Mouse (Mus musculus) liver, embryonic 13.5 days (tissue): ENCODE data around the gene Tpst2. TPM values are rescaled to one million over a fixed set of nuclear protein-coding genes. Genes with fewer than 3 reads are reported as not detected.
A peak's percentile ranks its signal among the peaks of the same experiment; 100 is the strongest.

Experiments
- ATAC-seq: fragments of 200-750 bp; cut with Nextera tagmentation; 2 replicates; pipeline ENCODE4 v1.8.0; 2017; ENCODE audit warnings: low read depth, mild to moderate bottlenecking, moderate number of reproducible peaks, moderate library complexity
- DNase-seq: peaks from one replicate; pipeline ENCODE4 v3.0.0; 2022
- H3K27ac ChIP-seq: fragments of 300-500 bp; sonication (generic); 2 replicates; pipeline ENCODE4 v1.5.1; 2015; ENCODE audit warnings: moderate library complexity, mild to moderate bottlenecking, inconsistent platforms
- H3K27me3 ChIP-seq: fragments of 300-500 bp; sonication (generic); 2 replicates; pipeline ENCODE4 v1.6.1; 2015; ENCODE audit warnings: mild to moderate bottlenecking, inconsistent platforms
- H3K36me3 ChIP-seq: fragments of 300-500 bp; sonication (generic); 2 replicates; pipeline ENCODE4 v1.6.1; 2015; ENCODE audit warnings: mild to moderate bottlenecking, inconsistent platforms
- H3K4me1 ChIP-seq: fragments of 300-500 bp; sonication (generic); replicated peaks from 2 replicates; pipeline ENCODE4 v1.6.1; 2015; ENCODE audit warnings: inconsistent platforms
- H3K4me2 ChIP-seq: fragments of 300-500 bp; sonication (generic); 2 replicates; pipeline ENCODE4 v1.6.1; 2015; ENCODE audit warnings: inconsistent platforms, mild to moderate bottlenecking, moderate library complexity
- H3K4me3 ChIP-seq: fragments of 300-500 bp; sonication (generic); replicated peaks from 2 replicates; pipeline ENCODE4 v1.5.1; 2015; ENCODE audit warnings: mild to moderate bottlenecking, inconsistent platforms
- H3K9ac ChIP-seq: fragments of 300-500 bp; sonication (generic); 2 replicates; pipeline ENCODE4 v1.6.1; 2015; ENCODE audit warnings: mild to moderate bottlenecking, inconsistent platforms
- H3K9me3 ChIP-seq: fragments of 300-500 bp; sonication (generic); replicated peaks from 2 replicates; pipeline ENCODE4 v1.6.1; 2016; ENCODE audit warnings: inconsistent platforms
- whole genome bisulfite sequencing: fragments of 180-500 bp; shearing (Covaris S2); methylation state at CpG from one replicate; pipeline ENCODE4 v1.1.7; 2015; ENCODE audit not compliant: insufficient replicate concordance; 5-methylcytosine and 5-hydroxymethylcytosine counted together
- polyA plus RNA-seq: library from polyadenylated mRNA; unstranded; fragments of >200 nt; fragmentation: Nextera tagmentation; extraction: Ambion mirVana; gene quantifications from 2 replicates; pipeline ENCODE4 v1.2.1, GENCODE M21; 2015

Tpst2 gene
- polyA plus RNA-seq, 1 experiment from 2014 or later: 36.0 TPM

GRCm38 (mm10) chr5:112272934-112273333 is 3.6 kb upstream of the Tpst2 start:
- Histone ChIP-seq H3K27ac (no peak overlapping the region), H3K36me3 (no peaks in the 10 kb centered on the region), H3K9ac (no peak overlapping the region), H3K4me3 (no peak overlapping the region), H3K4me1 (peaks cover 55% of the 10 kb centered on the region), H3K4me2 (no peak overlapping the region), H3K9me3 (no peaks in the 10 kb centered on the region), H3K27me3 (peaks cover 33% of the 10 kb centered on the region)
- ATAC-seq (no peak), DNase-seq (no peak)
- WGBS: 49% methylated on average over 2 of the region's 2 CpGs

- H3K27ac ChIP-seq: no peak overlapping the region
- ATAC-seq (no peak), DNase-seq (no peak)
- H3K27me3 ChIP-seq: peaks cover 25% of the 10 kb centered on the region
- no peak overlapping the region for H3K4me2 ChIP-seq
- no peak overlapping the region for H3K4me3 ChIP-seq
- no peak overlapping the region for H3K9ac ChIP-seq
- peaks cover 55% of the 10 kb centered on the region for H3K4me1 ChIP-seq
- H3K9me3 ChIP-seq: no peaks in the 10 kb centered on the region
- no peaks in the 10 kb centered on the region for H3K36me3 ChIP-seq
- 30% methylated on average over 2 of the region's 2 CpGs for WGBS
These were observed 2.6 kb upstream of the Tpst2 start for GRCm38 (mm10) chr5:112273746-112274463.

- peak overlapping the region; percentile 78 for H3K4me3 ChIP-seq
- H3K4me2 ChIP-seq: peak overlapping the region; percentile 94
- no peaks in the 10 kb centered on the region for H3K9me3 ChIP-seq
- DNase-seq (no peak), ATAC-seq (no peak)
- peaks cover 63% of the 10 kb centered on the region for H3K4me1 ChIP-seq
- H3K36me3 ChIP-seq: no peaks in the 10 kb centered on the region
- WGBS: 53% methylated on average over 4 of the region's 4 CpGs
- peaks cover 13% of the 10 kb centered on the region for H3K27me3 ChIP-seq
- H3K9ac ChIP-seq: peak overlapping the region; percentile 64; the same call in 1 of the 2 replicates
- no peak overlapping the region for H3K27ac ChIP-seq
These were observed 1.3 kb upstream of the Tpst2 start for GRCm38 (mm10) chr5:112275021-112275804.

GRCm38 (mm10) chr5:112276907-112277348 is 437 bp downstream of the Tpst2 start:
- H3K27ac ChIP-seq: peak overlapping the region; percentile 85
- H3K36me3 ChIP-seq: no peaks in the 10 kb centered on the region
- no peak for DNase-seq
- H3K4me3 ChIP-seq: peak overlapping the region; percentile 78
- WGBS: under 1% methylated on average over 24 of the region's 24 CpGs
- H3K27me3 ChIP-seq: no peaks in the 10 kb centered on the region
- H3K4me1 ChIP-seq: peaks cover 74% of the 10 kb centered on the region
- H3K9me3 ChIP-seq: no peaks in the 10 kb centered on the region
- H3K4me2 ChIP-seq: peak overlapping the region; percentile 94
- H3K9ac ChIP-seq: peak overlapping the region; percentile 86
- ATAC-seq: no peak

GRCm38 (mm10) chr5:112277906-112278470 is 1.5 kb downstream of the Tpst2 start:
- no peaks in the 10 kb centered on the region for H3K27me3 ChIP-seq
- peak overlapping the region; percentile 78 for H3K4me3 ChIP-seq
- H3K4me2 ChIP-seq: peak overlapping the region; percentile 94
- 54% methylated on average over 11 of the region's 11 CpGs for WGBS
- H3K9ac ChIP-seq: peak overlapping the region; percentile 86
- peaks cover 82% of the 10 kb centered on the region for H3K4me1 ChIP-seq
- H3K9me3 ChIP-seq: no peaks in the 10 kb centered on the region
- DNase-seq (no peak), ATAC-seq (no peak)
- H3K36me3 ChIP-seq: no peaks in the 10 kb centered on the region
- H3K27ac ChIP-seq: no peak overlapping the region

- Histone ChIP-seq H3K9me3 (no peaks in the 10 kb centered on the region), H3K4me2 (peak overlapping the region; percentile 94), H3K4me3 (0 out of 2 replicates have a peak overlapping the region, but pooled peaks have one; percentile 14), H3K27me3 (no peaks in the 10 kb centered on the region), H3K9ac (peak overlapping the region; percentile 47), H3K27ac (peak overlapping the region; percentile 78), H3K36me3 (no peaks in the 10 kb centered on the region), H3K4me1 (peaks cover 90% of the 10 kb centered on the region)
- DNase-seq (no peak), ATAC-seq (no peak)
- 45% methylated on average over 17 of the region's 17 CpGs for WGBS
These were observed 2.9 kb downstream of the Tpst2 start for GRCm38 (mm10) chr5:112279181-112280021.

- Histone ChIP-seq H3K36me3 (no peaks in the 10 kb centered on the region), H3K9ac (peak overlapping the region; percentile 47), H3K27ac (peak overlapping the region; percentile 78), H3K4me3 (no peak overlapping the region), H3K4me2 (peak overlapping the region; percentile 94), H3K4me1 (peaks cover 95% of the 10 kb centered on the region), H3K27me3 (no peaks in the 10 kb centered on the region), H3K9me3 (no peaks in the 10 kb centered on the region)
- no peak for DNase-seq
- 29% methylated on average over 7 of the region's 7 CpGs for WGBS
- no peak for ATAC-seq
These were observed 3.7 kb downstream of the Tpst2 start for GRCm38 (mm10) chr5:112280151-112280550.

- Histone ChIP-seq H3K4me1 (peaks cover 95% of the 10 kb centered on the region), H3K9me3 (no peaks in the 10 kb centered on the region), H3K4me3 (no peak overlapping the region), H3K27ac (peak overlapping the region; percentile 78), H3K4me2 (0 out of 2 replicates have a peak overlapping the region, but pooled peaks have one; percentile 17), H3K9ac (0 out of 2 replicates have a peak overlapping the region, but pooled peaks have one; percentile 47), H3K36me3 (peaks cover 4% of the 10 kb centered on the region; the same call in 1 of the 2 replicates), H3K27me3 (no peaks in the 10 kb centered on the region)
- no peak for ATAC-seq
- no peak for DNase-seq
- WGBS: 59% methylated on average over 15 of the region's 15 CpGs
These were observed 4.6 kb downstream of the Tpst2 start for GRCm38 (mm10) chr5:112280863-112281660.

- ATAC-seq (no peak), DNase-seq (no peak)
- peaks cover 99% of the 10 kb centered on the region for H3K4me1 ChIP-seq
- peak overlapping the region; percentile 45 for H3K27ac ChIP-seq
- WGBS: 55% methylated on average over 4 of the region's 4 CpGs
- H3K36me3 ChIP-seq: peaks cover 4% of the 10 kb centered on the region; the same call in 1 of the 2 replicates
- no peak overlapping the region for H3K4me3 ChIP-seq
- H3K27me3 ChIP-seq: no peaks in the 10 kb centered on the region
- no peak overlapping the region for H3K4me2 ChIP-seq
- 0 out of 2 replicates have a peak overlapping the region, but pooled peaks have one; percentile 33 for H3K9ac ChIP-seq
- no peaks in the 10 kb centered on the region for H3K9me3 ChIP-seq
These were observed 5.2 kb downstream of the Tpst2 start for GRCm38 (mm10) chr5:112281676-112282075.
